Mouse (Mus musculus) testis, postnatal 14 days (tissue): ENCODE results near the gene Olfr93.
"Not testable (repeated sequence)": the region's sequence is repeated elsewhere in the genome, so short reads cannot be mapped to it uniquely, and the experiment has no call there.

Experiments
- DNase-seq: peaks from one replicate; pipeline ENCODE4 v3.0.0; 2021; ENCODE audit warnings: low spot score

The Olfr93 gene

GRCm38 (mm10) chr17:37161394-37161793 lies at the start of gene Olfr93:
Gene Olfr93 (minus strand): TSS chr17:37161494.
- DNase-seq, result no peak

- DNase-seq, result no peak
These were observed 42.6 kb upstream of the Olfr93 start for GRCm38 (mm10) chr17:37203917-37204236.

- peak; percentile 65 for DNase-seq
These were observed 42.1 kb upstream of the Olfr93 start for GRCm38 (mm10) chr17:37203206-37203916.

- no peak for DNase-seq
These were observed 39.6 kb upstream of the Olfr93 start, which contains the start of gene Olfr94 for GRCm38 (mm10) chr17:37200894-37201293. Gene Olfr94 (minus strand): TSS chr17:37200994.

- DNase-seq, result no peak
These were observed 35.8 kb upstream of the Olfr93 start for GRCm38 (mm10) chr17:37196845-37197724.

- no peak for DNase-seq
These were observed 33.5 kb upstream of the Olfr93 start for GRCm38 (mm10) chr17:37194782-37195181.

GRCm38 (mm10) chr17:37193656-37194055 lies 32.4 kb upstream of the Olfr93 start, which contains the start of gene Ubd:
Gene Ubd (plus strand): TSS chr17:37193892.
- no peak for DNase-seq

GRCm38 (mm10) chr17:37193032-37193431 lies 31.7 kb upstream of the Olfr93 start:
- no peak for DNase-seq

GRCm38 (mm10) chr17:37190711-37191110 lies 29.4 kb upstream of the Olfr93 start:
- peak; percentile 10 for DNase-seq

- DNase-seq, result no peak
These were observed 24.2 kb upstream of the Olfr93 start for GRCm38 (mm10) chr17:37185474-37185873.

- DNase-seq, result not testable (repeated sequence)
These were observed 29.9 kb downstream of the Olfr93 start for GRCm38 (mm10) chr17:37131366-37131765.

GRCm38 (mm10) chr17:37119988-37120387 lies 41.3 kb downstream of the Olfr93 start, which contains the start of gene Olfr92:
Gene Olfr92 (minus strand): TSS chr17:37120088.
- no peak for DNase-seq

- DNase-seq, result no peak
These were observed 63.1 kb downstream of the Olfr93 start, which contains the start of gene Olfr91 for GRCm38 (mm10) chr17:37098178-37098577. Gene Olfr91 (minus strand): TSS chr17:37098278.

GRCm38 (mm10) chr17:37093289-37093688 lies 68.0 kb downstream of the Olfr93 start:
- DNase-seq, result no peak

GRCm38 (mm10) chr17:37092198-37092597 lies 69.1 kb downstream of the Olfr93 start:
- DNase-seq, result no peak
